Mouse (Mus musculus) ES-E14 (cell line): ENCODE measurements around the gene Lrmda.

ENCODE experiments used
- CHD2 ChIP-seq: IDR thresholded peaks from 2 replicates; pipeline ENCODE4 v1.6.1; 2014; ENCODE audit warnings: mild to moderate bottlenecking, low read depth, low read length, inconsistent platforms
- HCFC1 ChIP-seq: IDR thresholded peaks from 2 replicates; pipeline ENCODE4 v1.6.1; 2012; ENCODE audit warnings: low read length, inconsistent platforms, borderline replicate concordance; ENCODE audit not compliant: insufficient read depth
- ZNF384 ChIP-seq: IDR thresholded peaks from 2 replicates; pipeline ENCODE4 v1.6.1; 2012; ENCODE audit warnings: low read depth, low read length, inconsistent platforms

DNA sequence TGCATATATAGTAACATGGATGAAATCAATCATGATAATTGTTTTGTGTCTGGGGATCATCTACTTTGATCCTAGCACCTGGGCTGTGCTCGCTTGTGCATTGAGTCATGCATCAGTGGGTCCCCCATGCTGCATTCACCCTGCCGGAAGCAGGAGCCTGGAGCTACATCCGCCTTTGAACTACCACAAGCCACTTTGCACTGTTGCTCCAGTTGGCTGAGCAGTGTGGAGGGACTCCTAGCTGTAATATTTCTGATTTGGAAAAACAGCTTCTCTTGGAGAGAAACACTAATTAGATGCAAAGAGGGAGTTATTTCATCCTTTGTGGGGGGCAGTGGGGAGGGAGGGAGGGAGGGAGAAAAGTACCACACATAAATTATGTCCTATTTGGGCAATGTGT, 220.8 kb downstream of the Lrmda start:
- TF ChIP-seq HCFC1, result no peak
- no peak for TF ChIP-seq CHD2
- TF ChIP-seq ZNF384, result no peak
